Mouse (Mus musculus): ENCODE data around the gene Zfp697.
A peak's percentile ranks its signal among the peaks of the same experiment; 100 is the strongest.
"Not testable (repeated sequence)": the region's sequence is repeated elsewhere in the genome, so short reads cannot be mapped to it uniquely, and the experiment has no call there.

Gene Zfp697

DNA sequence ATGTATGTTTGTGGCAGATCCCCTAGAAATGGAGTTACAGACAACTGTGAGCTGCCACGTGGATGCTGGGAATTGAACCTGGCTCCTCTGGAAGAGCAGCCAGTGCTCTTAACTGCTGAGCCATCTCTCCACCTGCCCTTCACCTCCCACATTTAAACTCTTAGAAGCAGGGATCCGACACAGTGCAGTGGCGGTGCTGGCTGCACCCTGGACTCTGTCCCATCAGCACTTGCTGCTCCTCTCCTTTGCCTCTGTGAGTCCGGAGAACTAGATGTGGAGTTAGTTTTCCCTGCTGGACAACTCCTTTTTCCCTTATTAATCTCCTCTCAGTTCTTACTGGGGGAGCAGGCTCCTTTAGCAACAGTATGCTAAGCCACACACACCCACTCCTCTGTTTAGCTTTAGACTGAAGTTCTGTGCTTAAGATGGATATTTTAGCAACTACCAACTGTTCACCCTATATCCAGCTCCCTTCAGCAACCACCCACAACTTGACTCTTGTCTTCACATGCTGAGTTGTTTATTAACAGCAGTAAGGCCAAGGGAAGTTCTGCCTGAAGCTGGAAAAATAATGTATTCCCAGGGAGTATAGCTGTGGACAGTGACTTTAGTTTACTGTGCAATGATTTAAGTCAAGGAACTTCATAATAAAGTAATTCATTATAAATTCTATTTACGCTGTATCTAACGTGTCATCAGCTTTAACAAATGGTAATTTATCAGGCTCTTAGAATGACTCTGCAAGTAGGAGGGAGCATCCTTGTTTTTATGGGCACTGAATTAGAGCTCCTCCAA, 36.9 kb downstream of the Zfp697 start:
- no peak for DNase-seq (ENCODE audit: low spot score in 2 of 2)

DNA sequence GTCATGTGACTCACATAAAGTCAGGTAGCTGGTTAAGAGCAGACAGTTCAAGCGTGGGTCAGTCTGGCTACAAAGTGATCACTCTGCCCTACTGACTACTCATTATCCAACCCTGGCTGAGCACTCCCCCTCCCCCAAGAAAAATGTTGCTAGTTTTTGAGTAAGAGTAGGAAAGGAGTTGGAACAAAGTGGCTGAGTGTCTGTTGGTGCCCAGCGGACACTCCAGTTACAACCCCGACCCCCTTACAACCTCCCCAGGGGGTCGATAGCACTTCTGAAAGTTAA, 37.5 kb downstream of the Zfp697 start:
- DNase-seq (ENCODE audit: low spot score in 2 of 2) = no peak

DNA sequence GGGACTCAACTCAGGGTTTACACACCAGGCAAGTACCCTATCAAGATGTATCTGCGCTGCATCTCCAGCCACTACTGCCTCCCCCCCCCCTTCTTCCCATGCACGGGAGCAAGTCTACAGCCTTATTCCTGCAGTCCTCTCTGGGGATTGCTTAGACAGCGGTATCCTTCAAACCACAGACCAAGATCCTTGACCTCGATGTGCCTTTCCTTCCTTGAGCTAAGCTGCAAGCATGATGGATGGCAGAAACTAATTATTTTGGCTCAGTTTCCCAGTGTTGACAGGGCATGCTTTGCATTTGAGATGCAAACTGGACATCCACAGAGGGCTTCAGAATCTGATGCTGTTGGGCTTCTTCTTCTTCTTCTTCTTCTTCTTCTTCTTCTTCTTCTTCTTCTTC, 40.7 kb downstream of the Zfp697 start:
- DNase-seq (ENCODE audit: low spot score in 2 of 2) = no peak

DNA sequence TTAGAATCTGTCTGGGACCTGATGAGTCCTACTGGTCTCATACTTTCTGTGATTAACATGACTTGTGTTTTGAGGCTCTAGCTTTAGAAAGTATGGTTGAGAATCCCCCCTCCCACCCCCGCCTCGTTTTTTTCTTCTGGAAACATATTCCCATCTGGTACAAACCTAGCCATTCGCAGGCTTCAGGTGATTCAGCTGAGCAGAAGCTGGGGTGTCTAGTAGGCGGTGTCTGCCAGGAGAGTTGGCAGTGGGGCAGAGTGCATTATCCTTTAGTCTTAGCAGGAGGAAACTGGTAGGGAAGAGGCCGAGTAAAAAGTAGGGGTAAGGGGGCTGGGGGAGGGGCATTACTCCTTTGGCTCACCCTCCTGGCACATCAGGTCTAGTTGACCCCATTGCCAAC, 44.5 kb downstream of the Zfp697 start:
- no peak for DNase-seq (ENCODE audit: low spot score in 2 of 2)

DNA sequence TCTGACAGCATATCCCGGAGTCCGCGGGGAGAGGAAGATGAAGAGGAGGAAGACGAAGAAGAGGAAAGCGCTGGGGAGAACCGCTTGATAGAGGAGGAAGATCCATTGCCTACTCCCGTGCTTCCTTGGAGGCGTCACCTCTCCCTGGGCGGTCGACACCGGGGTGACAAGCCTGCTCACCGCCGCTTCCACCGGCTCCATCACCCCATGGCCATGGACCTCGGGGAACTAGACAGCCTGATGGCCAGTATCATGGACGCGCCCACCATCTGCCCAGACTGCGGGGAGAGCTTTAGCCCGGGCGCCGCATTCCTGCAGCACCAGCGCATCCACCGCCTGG, 45.0 kb downstream of the Zfp697 start:
- DNase-seq (ENCODE audit: low spot score in 2 of 2) = peak in 1 of 2 experiments; percentile 76

DNA sequence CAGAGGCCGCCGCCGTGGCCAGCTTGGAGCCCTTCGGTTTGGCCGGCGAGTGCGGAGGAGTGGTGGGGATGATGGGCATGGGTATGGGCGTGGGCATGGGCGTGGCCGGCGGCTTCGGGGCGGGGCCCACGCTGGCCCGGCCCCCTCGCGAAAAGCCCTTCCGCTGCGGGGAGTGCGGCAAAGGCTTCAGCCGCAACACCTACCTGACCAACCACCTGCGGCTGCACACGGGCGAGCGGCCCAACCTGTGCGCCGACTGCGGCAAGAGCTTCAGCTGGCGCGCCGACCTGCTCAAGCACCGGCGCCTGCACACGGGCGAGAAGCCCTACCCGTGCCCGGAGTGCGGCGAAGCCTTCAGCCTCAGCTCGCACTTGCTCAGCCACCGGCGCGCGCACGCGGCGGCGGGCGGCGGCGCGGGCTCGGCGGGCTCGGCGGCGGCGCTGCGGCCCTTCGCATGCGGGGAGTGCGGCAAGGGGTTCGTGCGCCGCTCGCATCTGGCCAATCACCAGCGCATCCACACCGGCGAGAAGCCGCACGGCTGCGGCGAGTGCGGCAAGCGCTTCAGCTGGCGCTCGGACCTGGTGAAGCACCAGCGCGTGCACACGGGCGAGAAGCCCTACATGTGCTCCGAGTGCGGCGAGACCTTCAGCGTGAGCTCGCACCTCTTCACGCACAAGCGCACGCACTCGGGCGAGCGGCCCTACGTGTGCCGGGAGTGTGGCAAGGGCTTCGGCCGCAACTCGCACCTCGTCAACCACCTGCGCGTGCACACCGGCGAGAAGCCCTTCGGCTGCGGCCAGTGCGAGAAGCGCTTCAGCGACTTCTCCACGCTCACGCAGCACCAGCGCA, 45.6 kb downstream of the Zfp697 start:
- DNase-seq (ENCODE audit: low spot score in 2 of 2) = peak; percentile 36 to 70

DNA sequence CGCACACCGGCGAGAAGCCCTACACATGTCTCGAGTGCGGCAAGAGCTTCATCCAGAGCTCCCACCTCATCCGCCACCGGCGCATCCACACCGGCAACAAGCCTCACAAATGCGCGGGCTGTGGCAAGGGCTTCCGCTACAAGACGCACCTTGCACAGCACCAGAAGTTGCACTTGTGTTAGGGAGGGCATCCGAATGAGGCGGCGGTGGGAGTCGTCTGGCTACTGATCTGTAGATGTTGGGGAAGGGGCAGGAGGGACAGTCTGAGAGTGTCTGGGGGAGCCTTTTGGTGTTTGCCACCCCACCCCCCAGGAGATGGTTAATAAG, 46.2 kb downstream of the Zfp697 start:
- no peak for DNase-seq (ENCODE audit: low spot score in 2 of 2)

DNA sequence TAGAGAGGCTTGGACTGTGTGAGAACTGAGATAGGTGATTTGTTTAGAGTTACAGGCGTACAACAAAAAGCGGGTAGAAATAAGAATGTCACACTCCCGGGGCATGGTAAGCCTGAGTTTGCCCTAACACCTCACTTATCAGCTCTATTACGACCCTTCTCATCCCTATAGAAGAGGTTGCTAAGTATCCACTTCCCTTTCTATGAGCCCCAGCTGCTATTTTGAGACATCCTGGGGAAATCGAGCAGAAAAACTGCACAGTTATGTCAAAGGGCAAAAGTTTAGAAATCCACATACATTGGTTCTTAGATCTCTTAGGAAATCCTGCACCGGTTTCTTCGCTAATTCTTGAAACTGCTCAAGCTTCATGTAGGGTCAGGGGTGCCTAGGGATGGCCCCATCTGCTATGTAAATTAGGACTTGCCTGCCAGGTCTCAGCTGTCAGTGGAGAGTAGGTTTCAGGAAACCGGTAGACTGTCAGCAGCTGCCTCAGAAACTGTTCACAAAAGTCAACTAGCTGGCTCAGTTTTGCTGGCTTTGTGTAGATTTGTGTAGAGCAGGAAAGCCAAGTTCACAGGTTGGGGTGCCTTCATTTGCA, 46.8 kb downstream of the Zfp697 start:
- no peak for DNase-seq (ENCODE audit: low spot score in 2 of 2)

DNA sequence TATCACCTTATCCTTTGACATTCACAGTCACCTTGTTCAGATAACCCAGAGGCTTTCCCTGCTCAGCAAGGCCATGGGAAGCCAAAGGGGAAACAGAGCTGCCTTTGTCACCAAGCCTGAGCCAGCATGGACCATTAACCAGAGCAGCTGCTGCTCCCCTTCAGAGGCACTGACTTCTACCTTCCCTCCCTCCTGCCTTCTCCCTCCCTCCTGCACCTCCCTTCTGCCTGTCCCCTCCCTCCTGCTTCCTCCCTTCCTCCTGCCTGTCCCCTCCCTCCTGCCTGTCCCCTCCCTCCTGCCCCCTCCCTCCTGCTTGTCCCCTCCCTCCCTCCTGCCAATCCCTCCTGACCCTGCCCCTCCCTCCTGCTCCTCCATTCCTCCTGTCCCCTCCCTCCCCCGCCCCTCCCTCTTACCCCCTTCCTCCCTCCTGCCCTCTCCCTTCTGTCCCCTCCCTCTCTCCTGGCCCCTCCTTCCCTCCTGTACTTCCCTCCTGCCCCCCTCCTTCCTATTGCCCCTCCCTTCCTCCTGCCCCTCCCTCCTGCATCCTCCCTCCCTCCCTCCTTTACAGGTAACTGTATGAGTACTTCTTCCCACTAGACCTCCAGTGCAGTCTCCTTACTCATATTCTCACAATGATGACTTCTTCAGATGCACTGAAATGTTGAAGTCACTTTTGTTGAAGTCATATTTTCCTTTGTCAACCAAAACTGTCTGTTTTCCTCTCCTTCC, 52.0 kb downstream of the Zfp697 start:
- no peak for DNase-seq (ENCODE audit: low spot score in 2 of 2)

DNA sequence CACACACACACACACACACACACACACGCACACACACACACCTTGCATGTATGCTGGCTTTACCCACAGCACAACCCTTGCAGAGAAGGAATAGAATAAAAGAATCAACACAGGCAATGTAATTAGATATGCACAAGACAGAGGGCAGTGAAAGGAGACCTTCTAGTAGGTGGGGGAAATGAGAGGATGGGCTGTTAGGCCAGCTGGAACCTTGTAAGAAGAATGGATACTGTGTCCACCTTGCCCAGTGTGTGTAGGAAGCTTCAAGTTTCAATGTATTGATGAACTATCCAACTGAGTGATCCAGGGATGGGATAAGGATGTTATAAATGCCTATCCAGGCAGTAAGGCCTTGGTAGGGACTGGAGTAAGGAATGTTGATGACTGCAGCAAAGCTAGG, 52.8 kb downstream of the Zfp697 start:
- DNase-seq (ENCODE audit: low spot score in 2 of 2) = no peak

DNA sequence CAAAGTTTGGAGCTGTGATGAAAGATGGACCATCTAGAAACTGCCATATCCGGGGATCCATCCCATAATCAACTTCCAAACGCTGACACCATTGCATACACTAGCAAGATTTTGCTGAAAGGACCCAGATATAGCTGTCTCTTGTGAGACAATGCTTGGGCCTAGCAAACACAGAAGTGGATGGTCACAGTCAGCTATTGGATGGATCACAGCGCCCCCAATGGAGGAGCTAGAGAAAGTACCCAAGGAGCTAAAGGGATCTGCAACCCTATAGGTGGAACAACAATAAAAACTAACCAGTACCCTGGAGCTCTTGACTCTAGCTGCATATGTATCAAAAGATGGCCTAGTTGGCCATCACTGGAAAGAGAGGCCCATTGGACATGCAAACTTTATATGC, 60.0 kb downstream of the Zfp697 start:
- not testable (repeated sequence) for DNase-seq (ENCODE audit: low spot score in 2 of 2)

DNA sequence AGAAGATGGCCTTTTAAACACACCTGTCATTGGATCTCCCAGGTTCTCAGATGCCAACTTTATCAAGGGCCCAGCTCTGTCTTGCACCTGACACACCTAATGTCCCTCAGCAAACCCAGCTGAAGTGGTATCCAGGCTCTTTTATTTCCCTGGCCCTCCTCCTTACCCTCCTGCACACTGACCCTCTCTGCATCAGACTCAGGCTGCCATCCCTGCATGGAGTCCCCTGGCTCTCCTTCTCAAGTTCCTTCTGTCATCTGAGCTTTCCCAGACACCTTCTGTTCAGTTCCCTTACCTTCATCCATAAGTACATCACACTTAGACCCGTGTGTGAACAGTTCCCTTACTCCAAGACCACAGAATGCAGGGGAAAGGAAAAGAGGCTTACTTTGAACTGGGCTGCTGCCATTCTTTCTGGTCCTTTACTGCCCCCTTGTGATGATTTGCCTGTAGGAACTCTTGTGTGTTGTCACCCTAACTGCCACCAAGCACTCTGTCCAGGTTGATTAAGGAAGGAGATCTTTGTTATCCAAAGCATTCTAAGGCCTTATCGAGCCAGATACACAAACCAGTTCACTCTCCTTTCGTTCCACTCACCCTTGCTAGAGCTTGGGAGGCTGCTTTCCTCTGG, 61.0 kb downstream of the Zfp697 start:
- not testable (repeated sequence) for DNase-seq (ENCODE audit: low spot score in 2 of 2)

DNA sequence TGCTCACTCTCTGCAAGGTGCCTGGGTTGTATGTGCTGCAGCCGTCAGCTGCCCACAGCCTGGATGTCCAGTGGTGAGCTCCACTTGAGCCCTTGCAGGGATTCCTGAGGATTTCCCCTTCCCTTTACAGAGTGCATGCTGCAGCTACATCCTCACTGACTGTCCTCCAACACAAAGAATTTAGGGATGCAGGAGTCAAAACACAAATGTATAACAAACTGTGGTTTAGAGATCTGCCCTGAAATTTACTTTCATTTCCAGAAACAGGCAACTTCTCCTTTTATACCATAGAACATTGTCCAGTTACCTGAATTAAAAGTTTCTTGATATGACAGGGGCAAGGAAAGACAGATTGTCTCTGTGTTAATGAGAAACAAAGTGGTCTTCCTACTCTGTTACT, 61.7 kb downstream of the Zfp697 start:
- DNase-seq (ENCODE audit: low spot score in 2 of 2) = not testable (repeated sequence)

DNA sequence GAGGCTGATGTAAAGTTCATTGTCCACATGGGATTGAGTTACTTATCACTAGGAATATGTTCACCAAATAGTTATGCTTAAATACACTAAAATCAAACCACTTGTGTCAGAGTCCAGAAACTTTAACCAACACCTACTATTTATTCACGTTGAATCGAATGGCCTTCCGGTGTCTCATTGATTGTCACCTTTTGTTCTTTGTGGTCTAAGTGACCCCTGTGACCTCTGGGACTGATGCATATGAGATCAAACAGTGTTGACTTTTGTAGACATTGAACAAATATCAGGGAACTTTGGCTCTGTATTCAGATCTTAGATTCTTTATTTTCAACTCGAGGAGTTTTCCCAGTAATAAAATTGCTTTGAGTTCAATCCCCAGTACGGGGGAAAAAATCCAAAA, 71.5 kb downstream of the Zfp697 start:
- not testable (repeated sequence) for DNase-seq (ENCODE audit: low spot score in 2 of 2)

DNA sequence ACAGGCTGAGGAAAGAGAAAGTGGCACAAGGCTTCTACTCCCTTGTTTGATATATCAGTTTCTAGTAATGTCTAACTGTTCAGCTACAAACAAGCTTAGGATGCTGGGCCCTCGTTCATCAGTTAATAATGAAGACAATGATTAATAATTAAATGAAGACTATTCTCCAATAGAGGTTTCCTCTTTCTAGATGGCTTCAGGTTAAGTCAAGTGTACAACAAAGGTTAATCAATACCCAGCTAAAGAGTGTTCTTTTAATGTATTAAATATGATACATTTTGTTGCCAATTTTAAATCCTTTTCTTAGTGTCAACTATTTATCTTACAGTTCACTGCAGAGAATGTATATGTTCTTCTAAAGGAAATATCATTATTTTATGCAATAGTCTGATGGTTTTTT, 74.8 kb downstream of the Zfp697 start, which contains the start of gene Gm4450:
Gene Gm4450 (minus strand): TSS at position 101 of the 400 bp plus-strand sequence.
- DNase-seq (ENCODE audit: low spot score in 2 of 2) = not testable (repeated sequence)

DNA sequence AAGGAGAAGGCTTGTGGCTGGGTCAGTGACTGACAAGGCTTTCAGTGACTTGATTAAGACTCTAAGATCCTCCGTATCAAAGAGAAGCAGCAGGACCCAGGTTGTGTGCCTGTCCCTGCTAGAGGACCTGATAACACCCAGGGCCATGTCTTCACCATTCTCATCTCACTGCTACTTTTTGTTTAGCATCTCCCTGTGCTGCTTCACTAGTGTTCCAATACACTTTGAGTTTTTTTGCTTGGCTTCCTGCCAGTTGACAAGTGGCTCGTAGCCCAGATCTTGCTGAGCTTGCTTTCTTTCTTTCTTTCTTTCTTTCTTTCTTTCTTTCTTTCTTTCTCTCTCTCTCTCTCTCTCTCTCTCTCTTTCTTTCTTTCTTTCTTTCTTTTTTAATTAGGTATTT, 87.1 kb downstream of the Zfp697 start:
- not testable (repeated sequence) for DNase-seq (ENCODE audit: low spot score in 2 of 2)

DNA sequence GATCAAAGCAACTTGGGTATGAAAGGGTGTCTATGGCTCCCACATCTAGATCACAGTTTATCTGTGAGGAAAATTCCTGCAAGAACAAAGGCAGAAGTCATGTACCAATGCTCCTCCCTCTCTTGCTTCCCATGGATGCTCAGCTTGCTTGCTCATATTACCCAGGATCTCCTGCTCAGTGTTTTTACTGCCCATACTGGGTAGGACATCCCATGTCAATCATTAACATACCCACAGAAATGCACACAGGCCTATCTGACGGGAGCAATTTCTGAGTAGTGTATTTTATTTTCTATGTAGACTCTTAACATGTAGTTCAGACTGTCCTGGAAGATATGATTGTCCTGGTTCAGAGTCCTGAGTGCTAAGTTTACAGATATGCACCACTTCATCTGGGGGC, 88.8 kb downstream of the Zfp697 start:
- not testable (repeated sequence) for DNase-seq (ENCODE audit: low spot score in 2 of 2)

DNA sequence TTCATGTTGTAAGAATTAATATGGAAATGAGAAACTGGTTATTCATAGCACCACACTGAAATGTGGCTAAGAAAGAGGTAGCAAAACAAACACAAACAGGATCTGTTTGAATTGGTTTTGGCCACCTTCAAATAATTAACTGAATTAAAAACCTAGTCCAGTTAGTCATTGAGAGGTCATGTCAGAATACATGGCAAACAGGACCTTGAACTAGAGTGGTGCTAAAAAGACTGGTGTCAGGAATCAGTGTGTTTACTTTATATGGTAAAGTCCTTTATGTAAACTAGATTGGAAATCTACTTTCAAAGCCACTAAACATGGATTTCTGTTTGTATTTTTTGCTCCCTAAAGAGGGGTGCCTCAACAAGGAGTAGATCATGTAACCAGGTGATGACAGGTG, 89.2 kb downstream of the Zfp697 start:
- not testable (repeated sequence) for DNase-seq (ENCODE audit: low spot score in 2 of 2)

DNA sequence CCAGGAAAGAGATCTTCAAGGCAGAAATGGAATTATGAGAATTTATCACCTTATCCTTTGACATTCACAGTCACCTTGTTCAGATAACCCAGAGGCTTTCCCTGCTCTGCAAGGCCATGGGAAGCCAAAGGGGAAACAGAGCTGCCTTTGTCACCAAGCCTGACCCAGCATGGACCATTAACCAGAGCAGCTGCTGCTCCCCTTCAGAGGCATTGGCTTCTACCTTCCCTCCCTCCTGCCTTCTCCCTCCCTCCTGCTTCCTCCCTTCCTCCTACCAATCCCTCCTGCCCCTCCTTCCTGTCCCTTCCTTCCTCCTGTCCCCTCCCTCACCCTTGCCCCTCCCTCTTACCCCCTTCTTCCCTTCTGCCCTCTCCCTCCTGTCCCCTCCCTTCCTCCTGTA, 111.9 kb downstream of the Zfp697 start:
- not testable (repeated sequence) for DNase-seq (ENCODE audit: low spot score in 2 of 2)

DNA sequence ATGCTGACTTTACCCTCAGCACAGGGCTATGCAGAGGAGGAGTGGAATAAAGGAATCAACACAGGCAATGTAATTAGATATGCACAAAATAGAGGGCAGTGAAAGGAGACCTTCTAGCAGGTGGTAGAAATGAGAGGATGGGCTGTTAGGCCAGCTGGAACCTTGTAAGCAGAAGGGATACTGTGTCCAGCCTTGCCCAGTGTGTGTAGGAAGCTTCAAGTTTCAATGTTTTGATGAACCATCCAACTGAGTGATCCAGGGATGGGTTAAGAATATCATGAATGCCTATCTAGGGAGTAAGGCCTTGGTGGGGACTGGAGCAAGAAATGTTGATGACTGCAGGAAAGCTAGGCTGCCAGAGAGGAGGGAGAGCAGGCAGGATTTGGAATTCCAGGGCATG, 112.8 kb downstream of the Zfp697 start:
- not testable (repeated sequence) for DNase-seq (ENCODE audit: low spot score in 2 of 2)

DNA sequence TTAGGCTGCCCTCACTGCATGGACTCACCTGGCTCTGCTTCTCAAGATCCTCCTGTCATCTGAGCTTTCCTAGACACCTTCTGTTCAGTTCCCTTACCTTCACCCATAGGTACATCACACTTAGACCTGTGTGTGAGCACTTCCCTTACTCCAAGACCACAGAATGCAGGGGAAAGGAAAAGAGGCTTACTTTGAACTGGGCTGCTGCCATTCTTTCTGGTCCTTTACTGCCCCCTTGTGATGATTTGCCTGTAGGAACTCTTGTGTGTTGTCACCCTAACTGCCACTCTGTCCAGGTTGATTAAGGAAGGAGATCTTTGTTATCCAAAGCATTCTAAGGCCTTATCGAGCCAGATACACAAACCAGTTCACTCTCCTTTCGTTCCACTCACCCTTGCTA, 114.5 kb downstream of the Zfp697 start:
- not testable (repeated sequence) for DNase-seq (ENCODE audit: low spot score in 2 of 2)

DNA sequence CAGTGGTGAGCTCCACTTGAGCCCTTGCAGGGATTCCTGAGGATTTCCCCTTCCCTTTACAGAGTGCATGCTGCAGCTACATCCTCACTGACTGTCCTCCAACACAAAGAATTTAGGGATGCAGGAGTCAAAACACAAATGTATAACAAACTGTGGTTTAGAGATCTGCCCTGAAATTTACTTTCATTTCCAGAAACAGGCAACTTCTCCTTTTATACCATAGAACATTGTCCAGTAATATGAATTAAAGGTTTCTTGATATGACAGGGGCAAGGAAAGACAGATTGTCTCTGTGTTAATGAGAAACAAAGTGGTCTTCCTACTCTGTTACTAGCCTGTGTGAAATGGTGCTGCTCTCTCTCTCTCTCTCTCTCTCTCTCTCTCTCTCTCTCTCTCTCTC, 115.1 kb downstream of the Zfp697 start:
- DNase-seq (ENCODE audit: low spot score in 2 of 2) = not testable (repeated sequence)

Data from frontal cortex, postnatal 10 days (tissue).